Mouse (Mus musculus) G1E (cell line): ENCODE results near the gene 1810046K07Rik.

Source experiments
- CTCF ChIP-seq: IDR thresholded peaks from 2 replicates; pipeline ENCODE4 v1.5.1; 2012; ENCODE audit warnings: low read depth, low read length, inconsistent platforms, mixed read lengths
- GATA1 ChIP-seq: IDR thresholded peaks from 2 replicates; pipeline ENCODE4 v1.6.1; 2012; ENCODE audit warnings: borderline replicate concordance, low read length, inconsistent platforms, mixed read lengths
- POLR2AphosphoS5 ChIP-seq: IDR thresholded peaks from 2 replicates; pipeline ENCODE4 v1.6.1; 2012; ENCODE audit warnings: low read depth, low read length, inconsistent platforms; ENCODE audit not compliant: insufficient replicate concordance
- TAL1 ChIP-seq: conservative IDR thresholded peaks from 2 replicates; pipeline ENCODE4 v1.6.1; 2012; ENCODE audit warnings: low read depth, low read length, inconsistent platforms, mixed read lengths

DNA sequence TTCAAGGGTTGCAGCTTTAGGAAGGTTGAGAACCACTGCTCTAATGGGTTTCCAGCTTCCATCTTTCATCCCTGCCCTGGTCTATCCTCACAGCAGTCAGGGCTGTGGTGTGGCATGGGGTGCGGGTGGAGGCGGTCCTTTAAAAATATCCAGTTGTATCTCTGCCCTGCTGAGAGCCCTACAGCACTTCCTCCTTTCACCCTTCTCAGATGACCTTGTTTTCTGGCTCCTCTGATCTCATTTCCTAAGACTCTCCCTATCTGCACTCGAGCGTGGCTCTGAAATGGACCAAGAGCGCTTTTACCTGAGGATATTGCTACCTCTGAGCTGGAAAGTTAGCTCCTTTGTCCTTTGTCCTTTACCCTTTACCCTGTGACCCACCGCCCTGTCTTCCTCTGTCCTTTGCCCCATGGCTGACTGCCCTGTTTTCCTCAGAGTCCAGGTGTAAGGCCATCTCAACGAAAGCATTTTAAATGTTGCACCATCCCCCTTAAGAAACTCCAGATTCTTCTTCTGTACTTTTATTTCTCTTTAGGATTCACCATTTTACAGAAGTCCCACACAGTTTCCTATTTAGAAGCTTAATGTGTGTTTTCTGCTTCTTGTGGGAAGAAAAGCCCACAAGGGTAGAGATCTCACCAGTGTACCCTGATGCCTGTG lies 4.2 kb downstream of the 1810046K07Rik start:
- TF ChIP-seq CTCF (no peak), POLR2AphosphoS5 (no peak), GATA1 (no peak), TAL1 (no peak)
